Mouse (Mus musculus): Measurements from ENCODE around the gene Pacsin1. TPM values are rescaled to one million over a fixed set of nuclear protein-coding genes. Genes with fewer than 3 reads are reported as not detected.
"Not testable (repeated sequence)": the region's sequence is repeated elsewhere in the genome, so short reads cannot be mapped to it uniquely, and the experiment has no call there.

Gene Pacsin1
- total RNA-seq, 2 experiments from 2014 or later = 0.33 TPM; not detected in 1

DNA sequence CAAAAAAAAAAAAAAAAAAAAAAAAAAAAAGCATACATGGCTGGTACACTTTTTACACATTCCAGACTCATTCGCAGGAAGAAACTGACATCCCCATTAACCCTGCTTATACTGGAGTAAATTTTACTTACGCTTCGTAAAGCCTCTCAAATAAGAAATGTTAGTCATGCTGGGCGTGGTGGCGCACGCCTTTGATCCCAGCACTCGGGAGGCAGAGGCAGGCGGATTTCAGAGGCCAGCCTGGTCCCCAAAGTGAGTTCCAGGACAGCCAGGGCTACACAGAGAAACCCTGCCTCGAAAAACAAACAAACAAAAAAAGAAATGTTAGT is 19.8 kb upstream of the Pacsin1 start:
- DNase-seq (ENCODE audit: low spot score) = not testable (repeated sequence)

DNA sequence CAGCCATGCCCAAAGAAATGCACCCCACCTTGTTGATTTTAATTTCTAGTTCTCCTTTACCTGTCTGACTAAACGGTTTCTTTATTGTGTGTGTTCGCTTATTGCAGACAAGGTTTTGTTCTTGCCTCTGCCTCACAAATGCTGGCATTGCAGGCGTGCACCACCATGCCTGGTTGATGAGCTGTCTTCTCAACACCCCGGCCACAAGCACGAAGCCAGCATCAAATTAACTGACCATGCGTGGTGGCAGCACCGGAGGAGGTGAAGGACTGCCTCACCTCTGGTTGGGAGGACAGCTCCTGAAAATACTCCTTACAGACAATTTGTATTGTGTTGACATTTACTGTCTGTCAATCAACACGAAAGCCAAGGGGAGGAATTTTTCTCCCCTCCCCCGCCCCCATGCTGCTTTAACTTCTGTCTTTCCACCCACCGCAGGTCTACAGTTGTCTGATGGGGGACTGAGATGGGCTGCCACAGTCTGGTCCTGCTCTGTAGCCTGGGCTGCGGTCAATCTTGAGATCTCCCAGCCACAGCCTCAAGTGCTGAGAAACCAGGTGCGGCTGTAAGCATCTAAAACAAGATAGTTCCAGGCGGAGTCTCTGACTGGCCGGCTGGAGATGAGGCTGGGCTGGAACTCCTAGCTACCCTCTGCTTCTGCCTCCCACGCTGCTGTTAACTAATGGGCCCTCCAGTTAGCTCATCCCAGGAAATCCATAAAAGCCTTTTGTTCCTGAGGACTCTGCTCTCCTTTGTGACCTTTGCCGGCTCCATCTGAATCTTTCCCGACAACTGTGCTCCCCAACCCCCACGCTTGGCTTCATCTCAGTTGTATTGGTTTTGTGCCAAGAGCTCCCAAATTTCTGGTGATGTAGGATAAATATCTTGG is 18.9 kb upstream of the Pacsin1 start, which contains the start of gene Rps10:
Gene Rps10, minus strand, starts transcription at position 538 of the 889 bp plus-strand sequence.
- DNase-seq (ENCODE audit: low spot score) = no peak

- DNase-seq (ENCODE audit: low spot score) = no peak
Observed at GRCm38 (mm10) chr17:27637333-27637732, 18.0 kb upstream of the Pacsin1 start.

GRCm38 (mm10) chr17:27638921-27639332 is 16.4 kb upstream of the Pacsin1 start:
- DNase-seq (ENCODE audit: low spot score) = no peak

- DNase-seq (ENCODE audit: low spot score) = not testable (repeated sequence)
Observed at GRCm38 (mm10) chr17:27639851-27640250, 15.5 kb upstream of the Pacsin1 start.

GRCm38 (mm10) chr17:27642491-27643062 is 12.7 kb upstream of the Pacsin1 start:
- DNase-seq (ENCODE audit: low spot score) = no peak

DNA sequence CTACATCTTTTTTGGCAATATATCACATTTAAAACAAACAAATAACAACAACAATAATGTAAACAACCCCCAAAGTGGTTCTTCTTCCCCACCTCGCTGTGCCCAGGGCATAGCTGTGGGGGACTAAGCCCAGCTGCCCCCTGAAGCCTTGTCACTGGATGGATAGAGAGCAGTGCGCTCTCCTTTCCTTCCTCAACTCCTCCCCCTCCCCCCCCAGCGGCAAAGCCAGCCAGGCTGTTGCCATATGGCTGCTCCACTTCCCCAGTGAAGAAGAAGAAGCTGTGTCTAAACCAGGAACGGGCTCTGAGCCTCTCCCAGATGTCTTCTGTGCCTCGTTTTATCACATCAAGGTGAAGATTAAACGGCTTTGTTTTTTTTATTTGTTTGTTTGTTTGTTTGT is 12.2 kb upstream of the Pacsin1 start:
- no peak for DNase-seq (ENCODE audit: low spot score)

DNA sequence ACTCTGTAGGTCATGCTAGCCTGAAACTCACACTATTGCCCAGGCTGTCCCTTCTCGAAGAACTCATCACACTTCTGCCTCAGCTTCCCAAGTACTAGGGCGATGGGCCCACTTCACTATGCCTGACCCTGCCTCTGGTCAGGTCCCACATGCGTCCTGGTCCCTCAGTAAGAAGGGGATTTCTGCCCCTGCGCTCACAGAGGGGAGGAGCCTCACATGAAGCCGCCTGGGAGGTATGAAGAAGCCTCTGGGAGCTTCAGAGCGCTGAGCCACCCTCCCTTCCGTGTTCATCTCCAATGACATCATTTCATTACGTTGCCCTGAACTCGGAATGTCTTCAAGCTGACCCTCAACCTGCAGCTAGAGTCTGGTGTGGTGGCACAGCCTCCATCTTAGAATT is 11.6 kb upstream of the Pacsin1 start:
- no peak for DNase-seq (ENCODE audit: low spot score)

DNA sequence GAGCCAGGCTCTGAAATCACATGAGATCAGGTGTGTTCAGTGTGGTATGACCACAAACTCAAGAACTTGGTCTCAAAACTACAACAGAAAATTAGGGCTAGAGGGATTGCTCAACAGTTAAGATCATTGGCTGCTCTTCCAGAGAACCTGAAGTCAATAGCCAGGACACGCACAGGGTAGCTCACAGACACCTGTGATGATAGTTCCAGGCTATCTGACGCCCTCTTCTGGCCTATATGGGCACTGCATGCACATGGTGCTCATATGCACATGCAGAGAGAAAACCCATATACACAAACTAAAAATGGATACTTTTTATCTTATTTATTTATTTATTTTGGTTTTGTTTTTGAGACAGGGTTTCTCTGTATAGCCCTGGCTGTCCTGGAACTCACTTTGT is 10.7 kb upstream of the Pacsin1 start:
- no peak for DNase-seq (ENCODE audit: low spot score)

DNA sequence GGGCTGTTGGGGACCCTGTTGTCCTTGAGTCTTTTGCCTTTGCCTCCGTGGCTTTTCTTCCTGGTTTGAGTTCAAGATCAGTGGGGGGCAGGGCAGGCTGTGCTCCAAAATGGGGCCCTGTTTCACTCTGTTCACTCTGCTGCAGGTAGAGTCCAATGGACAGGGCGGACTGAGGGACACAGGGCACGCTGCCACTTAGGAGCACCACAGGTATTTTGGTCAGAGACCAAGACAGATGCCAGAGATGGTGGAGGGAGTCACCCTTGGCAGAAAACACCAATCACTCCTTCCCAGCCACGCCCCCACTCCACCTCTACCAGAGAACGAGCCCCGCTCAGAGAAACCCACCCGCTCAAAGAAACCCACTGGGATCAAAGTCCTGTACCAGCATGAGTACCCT is 9.5 kb upstream of the Pacsin1 start:
- no peak for DNase-seq (ENCODE audit: low spot score)

DNA sequence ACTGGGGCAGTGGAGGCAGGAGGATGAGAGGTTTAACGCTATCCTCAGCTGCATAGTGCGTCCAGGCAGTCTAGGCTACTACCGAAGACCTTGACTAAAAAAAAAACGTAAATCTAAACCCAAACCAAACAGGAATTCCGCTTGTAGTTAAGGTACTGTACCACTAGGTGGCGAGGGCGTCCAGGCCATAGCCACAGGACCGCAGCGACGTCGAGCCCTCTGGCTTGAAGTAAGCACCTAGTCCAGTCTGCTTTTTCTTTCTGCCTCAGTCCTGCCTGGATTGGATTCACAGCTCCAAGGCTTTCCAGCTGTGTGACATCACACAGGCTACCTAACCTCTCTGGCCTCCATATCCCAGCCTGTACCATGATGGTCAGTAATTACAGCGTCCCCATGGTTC is 5.1 kb upstream of the Pacsin1 start:
- DNase-seq (ENCODE audit: low spot score) = peak; percentile 57

- no peak for DNase-seq (ENCODE audit: low spot score)
Observed at GRCm38 (mm10) chr17:27650586-27650985, 4.7 kb upstream of the Pacsin1 start.

DNA sequence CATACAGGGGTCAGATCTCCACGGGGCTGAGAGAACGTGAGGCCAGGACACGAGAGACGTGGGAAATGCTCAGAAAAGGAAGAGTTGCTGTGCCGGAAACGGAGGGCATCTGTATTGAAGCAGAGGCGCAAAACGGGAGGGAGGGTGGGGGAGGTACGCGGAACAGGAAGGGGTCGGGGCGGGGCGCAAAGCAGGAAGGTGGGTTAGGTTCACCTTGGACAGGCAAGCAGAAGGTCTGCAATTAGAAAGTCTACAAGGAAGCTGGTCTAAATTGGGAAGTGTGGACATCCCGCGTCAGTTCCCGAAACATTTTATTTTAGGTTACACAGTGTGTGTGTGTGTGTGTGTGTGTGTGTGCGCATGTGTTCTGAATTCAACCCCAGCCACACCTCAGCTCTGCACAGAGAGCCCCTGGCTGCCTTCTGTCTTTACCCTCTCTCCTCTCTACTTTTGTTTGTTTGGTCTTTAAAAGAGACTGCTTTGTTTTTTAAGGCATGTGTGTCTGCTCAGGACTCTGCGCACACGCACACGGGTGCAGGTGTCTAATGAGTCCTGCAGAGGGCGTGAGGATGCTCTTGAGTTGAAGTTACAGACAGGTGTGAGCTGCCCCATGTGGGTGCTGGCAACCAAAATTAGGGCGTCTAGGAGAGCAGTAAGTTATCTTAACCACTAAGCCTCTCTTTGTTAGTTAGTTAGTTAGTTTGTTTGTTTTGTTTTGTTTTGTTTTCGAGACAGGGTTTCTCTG is 3.1 kb upstream of the Pacsin1 start:
- no peak for DNase-seq (ENCODE audit: low spot score)

DNA sequence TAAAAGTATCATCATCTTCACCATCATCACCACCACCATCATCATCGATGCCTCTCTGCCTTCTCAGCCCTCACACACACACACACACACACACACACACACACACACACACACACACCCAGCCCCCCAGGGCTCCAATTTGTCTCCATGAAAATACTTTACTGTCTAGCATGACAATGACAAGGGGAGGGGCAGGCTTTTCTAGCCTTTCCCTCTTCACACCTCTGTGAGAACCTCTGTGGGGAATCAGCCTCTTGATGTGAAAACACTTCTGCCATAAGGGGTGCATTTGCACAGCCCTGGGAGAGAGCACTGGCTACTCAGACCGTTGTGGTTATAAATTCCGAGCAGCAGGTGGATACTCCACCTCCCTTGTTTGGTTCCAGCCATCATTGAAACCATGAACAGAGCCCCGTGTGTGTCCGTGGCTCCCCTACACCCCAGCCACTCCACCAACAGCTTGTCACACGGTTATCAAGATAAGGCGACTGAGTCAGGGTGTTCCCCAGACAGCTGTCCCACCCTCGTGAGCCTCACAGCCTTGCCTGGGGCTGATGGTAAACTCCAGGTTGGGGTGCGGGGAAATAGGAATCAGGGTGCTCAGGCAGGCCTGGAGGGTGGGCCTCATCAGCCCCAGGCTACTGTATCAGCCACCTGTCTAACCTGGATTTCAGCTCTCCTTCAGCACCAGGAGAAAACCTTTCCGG is 1.9 kb upstream of the Pacsin1 start:
- no peak for DNase-seq (ENCODE audit: low spot score)

GRCm38 (mm10) chr17:27656011-27656399 is 696 bp downstream of the Pacsin1 start:
- DNase-seq (ENCODE audit: low spot score) = no peak

- no peak for DNase-seq (ENCODE audit: low spot score)
Observed at GRCm38 (mm10) chr17:27656414-27656813, 1.1 kb downstream of the Pacsin1 start.

DNA sequence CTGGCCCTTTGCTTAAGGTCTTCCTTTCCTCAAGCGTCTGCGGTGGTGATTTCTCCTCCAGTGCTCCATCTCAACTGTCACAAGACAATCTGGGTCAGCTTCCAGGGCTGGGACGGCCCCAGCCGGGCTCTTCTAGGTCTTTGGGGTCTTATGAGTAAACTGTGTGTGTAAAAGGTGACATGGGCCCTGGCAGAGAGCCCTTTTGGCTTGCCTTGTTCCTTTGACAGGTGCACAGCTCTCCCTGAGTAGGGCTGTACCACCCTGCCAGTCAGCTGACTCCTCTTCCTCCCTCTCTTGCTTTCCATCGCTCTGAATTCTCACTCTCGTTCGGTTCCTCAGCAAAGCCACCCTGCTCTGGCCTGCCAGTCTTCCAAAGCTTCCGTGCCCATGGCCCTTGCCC is 1.8 kb downstream of the Pacsin1 start:
- no peak for DNase-seq (ENCODE audit: low spot score)

DNA sequence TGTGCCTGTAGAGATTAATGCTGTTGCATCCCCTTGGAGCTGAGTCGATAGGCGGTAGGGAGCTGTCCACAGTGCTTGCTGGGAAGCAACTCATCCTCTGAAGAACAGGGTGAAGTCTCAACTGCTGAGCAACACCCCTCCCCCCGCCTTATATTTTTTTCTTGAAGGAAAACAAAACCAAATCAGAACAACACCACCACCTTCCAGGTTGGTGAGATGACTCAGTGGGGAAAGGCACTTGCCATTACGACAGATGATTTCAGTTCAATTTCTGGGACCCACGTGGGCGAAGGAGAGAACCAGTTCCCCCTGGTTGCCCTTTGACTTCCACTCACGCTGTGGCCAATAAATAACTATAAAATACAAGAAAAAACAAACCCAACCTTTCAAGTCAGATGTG is 3.5 kb downstream of the Pacsin1 start:
- no peak for DNase-seq (ENCODE audit: low spot score)

DNA sequence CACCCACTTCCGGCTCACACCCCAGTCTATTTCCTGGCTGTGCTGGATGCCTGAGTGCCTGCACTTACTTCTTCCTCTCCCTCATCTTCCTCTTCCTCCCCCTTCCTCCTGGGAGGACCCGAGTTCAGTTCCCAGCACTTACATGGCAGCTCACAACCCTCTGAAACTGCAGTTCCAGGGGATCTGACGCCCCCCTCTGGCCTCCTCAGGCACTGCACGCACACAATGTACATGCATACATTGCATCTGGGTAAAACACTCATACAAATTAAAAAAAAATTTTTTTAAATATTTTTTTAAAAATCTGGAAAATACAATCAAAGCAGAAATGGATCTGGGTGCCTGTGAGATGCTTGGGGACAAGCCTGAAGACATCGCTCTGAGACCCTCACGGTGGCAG is 16.4 kb downstream of the Pacsin1 start:
- DNase-seq (ENCODE audit: low spot score) = no peak

- no peak for DNase-seq (ENCODE audit: low spot score)
Observed at GRCm38 (mm10) chr17:27673945-27674344, 18.6 kb downstream of the Pacsin1 start.

DNA sequence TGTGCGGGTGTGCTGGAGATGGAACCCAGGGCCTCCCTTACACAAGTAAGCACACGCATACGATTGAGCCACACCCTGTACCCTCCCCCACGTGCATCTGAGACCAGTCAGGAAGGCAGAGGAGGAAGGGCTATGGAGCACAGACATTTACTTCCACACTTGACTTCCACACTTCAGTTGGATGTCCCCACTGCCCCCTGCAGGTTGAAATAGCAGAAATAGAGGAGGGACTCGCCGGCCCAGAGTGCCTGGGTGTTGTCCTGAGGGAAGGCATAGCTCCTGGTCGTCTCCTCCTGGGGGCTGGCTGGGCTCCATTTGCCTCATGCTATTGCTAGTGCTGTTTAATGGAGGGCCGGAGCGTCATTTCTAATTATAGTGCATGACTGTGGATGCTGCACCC is 20.1 kb downstream of the Pacsin1 start:
- DNase-seq (ENCODE audit: low spot score) = no peak

GRCm38 (mm10) chr17:27676270-27676669 is 21.0 kb downstream of the Pacsin1 start:
- no peak for DNase-seq (ENCODE audit: low spot score)

All from gastrocnemius, adult 18-20 months (tissue).